Mouse (Mus musculus): ENCODE data around the gene Ints13.
"Not testable (repeated sequence)": the region's sequence is repeated elsewhere in the genome, so short reads cannot be mapped to it uniquely, and the experiment has no call there.

The Ints13 gene

GRCm38 (mm10) chr6:146577310-146578109, at the start of gene Ints13:
Gene Ints13 (minus strand): TSS chr6:146577835.
- peak; percentile 99 for DNase-seq (ENCODE audit: low read depth)

DNA sequence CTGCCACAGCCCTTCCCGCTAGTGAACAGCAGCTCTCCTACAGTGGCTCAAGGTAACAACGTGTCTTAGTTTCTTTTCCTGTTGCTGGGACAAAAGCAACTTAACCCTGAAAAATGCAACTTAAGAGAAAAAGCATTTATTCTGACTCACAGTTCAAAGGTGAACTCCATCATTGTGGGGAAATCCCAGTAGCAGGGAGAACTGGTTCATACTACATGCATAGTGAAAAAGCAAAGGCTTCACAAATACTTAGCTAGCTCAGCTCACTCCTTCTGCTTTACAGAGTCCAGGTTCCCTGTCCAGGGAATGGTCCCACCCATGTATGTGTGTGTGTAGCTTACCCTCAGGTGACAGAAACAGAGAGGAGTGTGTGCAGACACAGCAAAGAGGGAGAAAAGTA, 39.0 kb upstream of the Ints13 start:
- DNase-seq (ENCODE audit: low read depth) = peak; percentile 36

DNA sequence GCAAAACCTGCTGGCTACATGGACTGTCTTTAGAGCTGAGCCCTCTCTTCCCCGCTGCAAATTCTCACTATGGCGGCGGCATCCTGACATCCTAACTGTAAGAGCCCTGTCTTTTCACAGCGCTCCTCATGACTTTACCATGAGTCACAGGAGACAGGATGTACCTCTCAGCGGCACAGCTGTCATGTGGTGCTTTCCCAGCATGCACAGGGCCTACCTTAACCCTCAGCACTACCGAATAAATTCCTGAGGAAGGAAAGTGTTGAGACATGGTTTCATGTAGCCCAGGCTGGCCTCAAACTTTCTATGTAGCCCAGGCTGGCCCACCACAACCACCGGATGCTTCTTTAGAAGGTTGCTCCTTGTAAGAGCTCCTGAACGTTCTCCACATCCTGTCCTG, 38.3 kb upstream of the Ints13 start:
- no peak for DNase-seq (ENCODE audit: low read depth)

DNA sequence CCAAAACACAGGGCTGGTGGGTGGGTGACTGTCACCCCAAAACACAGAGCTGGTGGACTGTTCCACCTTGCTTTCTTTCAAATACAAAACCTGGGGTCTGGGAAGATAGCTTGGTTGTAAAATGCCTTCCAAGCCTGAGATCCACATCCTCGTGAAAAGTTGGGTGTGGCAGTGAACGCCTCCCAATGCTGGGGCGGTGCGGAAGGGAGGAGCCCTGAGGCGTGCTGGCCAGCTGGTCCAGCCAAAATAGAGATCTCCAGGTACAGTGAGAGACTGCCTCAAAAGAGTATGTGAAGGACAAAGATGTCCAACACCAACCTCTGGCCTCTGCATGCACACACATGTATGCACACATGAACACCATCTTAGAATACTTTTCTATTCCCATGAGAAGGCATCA, 36.9 kb upstream of the Ints13 start:
- no peak for DNase-seq (ENCODE audit: low read depth)

DNA sequence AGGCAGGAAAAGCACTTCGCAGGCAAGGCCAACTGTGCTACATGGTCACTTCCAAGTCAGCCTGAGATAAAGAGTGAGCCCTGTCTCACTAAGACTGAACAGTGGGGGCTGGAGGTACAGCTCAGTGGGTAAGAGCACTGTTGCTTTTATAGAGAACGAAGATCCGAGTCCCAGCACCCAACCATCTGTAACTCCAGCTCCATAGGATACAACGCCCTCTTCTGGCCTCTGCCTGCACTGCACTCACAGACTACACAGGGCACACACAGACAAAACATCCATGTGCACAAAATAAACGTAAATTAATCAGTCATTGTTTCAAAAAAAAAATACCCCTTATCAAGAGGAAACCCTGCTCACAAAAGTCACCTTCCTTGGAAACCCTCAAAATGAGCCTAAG, 36.3 kb upstream of the Ints13 start:
- DNase-seq (ENCODE audit: low read depth) = no peak

DNA sequence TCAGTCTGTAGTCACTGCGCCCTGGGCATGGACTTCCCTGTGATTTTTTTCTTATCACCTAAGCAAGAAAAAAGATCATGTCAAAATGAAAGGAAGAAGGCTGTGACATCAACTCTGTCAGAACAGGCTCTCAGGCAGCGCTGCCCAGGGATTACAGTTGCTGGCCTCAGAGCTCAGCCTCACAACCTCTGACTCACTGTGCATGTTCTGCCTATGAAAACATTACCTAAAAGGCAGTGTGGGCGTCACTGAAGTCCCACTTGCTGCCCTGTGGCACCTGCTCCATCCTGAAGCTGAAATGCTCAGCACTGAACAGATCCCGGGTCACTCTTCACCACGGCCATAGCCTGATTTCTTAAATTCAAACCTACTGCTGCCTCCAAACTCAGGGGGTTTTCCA, 35.1 kb upstream of the Ints13 start:
- DNase-seq (ENCODE audit: low read depth) = no peak

DNA sequence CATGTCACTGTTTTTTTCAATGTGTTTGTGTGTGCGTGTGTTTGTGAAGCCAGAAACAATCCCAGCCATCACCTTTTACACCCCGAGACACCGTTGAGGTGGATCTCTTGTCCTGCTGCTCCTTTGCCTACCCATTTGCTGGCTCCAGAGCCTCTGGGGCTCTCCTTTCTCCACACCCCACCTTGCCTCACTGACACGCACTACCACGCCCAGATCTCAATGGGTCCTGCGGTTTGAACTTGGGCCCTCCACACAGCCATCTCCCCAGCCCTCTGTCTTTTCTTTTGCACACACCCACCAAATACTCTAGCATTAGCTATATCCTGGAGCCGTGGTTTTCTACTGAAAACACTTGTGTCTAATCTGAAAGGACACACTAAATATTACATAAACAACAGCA, 34.3 kb upstream of the Ints13 start:
- no peak for DNase-seq (ENCODE audit: low read depth)

- no peak for DNase-seq (ENCODE audit: low read depth)
Measured at GRCm38 (mm10) chr6:146611385-146611784, 33.8 kb upstream of the Ints13 start.

DNA sequence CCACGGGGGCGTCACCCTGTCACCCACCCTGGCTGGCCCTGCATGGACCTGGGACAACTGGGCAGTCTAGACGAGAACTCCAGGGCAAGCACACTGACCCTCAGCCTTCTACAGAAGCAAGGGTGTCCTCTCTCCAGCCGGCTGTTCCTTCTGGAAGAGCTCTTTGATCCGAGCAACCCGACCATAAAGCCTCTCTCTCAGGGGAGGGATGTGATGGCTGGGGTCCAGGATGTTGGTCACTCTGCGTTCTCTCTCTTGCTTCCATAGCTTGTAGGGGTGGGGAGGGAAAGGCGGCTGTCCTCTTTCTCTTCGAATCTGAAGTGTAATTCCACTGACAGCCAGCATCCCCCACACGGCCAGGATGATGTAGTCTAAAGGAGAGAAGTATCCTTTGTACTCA, 26.0 kb upstream of the Ints13 start:
- DNase-seq (ENCODE audit: low read depth) = no peak

DNA sequence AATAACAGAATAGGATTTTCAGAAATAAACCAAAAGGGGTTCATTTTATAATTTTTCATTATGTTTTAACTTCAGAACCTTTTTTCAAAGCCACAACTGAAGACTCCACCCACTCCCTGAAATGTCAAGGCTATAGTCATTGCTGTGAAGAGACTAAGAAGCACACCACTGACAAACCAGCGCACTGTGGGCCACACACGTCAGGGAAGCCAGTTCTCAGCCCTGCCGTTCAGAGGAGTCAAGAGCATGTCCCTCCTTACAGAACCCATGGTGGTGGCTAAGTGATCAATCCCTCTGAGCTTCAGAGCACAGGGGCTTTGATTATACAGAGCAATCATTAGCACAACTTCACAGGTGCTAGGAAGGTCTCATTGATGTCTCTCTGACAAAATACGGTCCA, 25.0 kb upstream of the Ints13 start:
- DNase-seq (ENCODE audit: low read depth) = no peak

- DNase-seq (ENCODE audit: low read depth) = no peak
Measured at GRCm38 (mm10) chr6:146585134-146585533, 7.5 kb upstream of the Ints13 start.

- no peak for DNase-seq (ENCODE audit: low read depth)
Measured at GRCm38 (mm10) chr6:146583366-146584046, 5.9 kb upstream of the Ints13 start.

DNA sequence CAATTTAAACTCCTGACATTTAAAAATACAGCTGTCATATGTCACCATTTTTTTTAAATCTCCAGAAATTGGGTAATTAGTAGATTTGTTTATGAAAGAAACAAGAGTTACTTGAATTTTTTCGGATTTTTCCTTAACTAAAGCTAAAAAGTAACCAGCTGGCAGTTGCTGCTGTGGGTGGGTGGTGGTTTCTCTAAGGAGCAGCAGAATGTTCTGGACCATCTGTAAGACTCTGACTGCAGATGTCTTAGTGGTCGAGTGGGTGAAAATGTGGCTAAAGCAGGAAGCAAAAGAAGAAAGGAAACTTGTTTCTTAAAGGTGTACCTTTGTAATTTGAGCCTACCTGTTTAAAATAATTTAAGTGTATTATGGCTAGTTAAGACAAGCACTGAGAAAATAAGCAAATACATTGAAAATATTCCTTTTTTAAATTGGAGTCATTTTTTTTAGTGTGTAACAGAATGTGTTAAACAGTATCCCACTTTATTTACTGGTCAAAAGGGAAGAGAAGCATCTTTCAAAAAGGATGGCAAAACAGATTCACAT, 2.8 kb upstream of the Ints13 start:
- DNase-seq (ENCODE audit: low read depth) = peak; percentile 51

- DNase-seq (ENCODE audit: low read depth) = peak; percentile 74
Measured at GRCm38 (mm10) chr6:146578586-146578985, 951 bp upstream of the Ints13 start.

DNA sequence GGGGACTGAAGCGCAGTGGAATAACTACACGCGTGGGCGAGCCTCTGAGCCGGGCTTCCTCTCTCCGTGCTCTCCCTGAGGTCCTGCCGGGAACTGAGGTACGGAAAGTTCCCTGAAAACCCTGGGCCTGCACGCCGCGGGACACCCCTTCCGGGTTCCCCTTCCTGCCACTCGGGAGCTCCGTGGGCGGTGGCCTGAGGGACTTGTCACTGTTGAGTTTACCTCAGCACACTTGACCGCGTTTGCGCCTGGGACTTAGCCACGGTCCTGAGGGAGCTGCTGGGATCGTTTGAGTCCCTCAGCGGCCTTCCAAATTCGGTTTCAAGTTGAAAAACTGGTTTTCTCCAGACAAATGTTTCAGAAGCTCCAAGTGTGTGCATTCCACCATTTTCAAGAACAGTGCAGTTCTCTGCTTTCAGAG, 486 bp upstream of the Ints13 start:
- DNase-seq (ENCODE audit: low read depth) = peak; percentile 82

- DNase-seq (ENCODE audit: low read depth) = no peak
Measured at GRCm38 (mm10) chr6:146576903-146577302, 732 bp downstream of the Ints13 start, which contains the start of gene Fgfr1op2. Gene Fgfr1op2 (plus strand): TSS chr6:146577203.

- DNase-seq (ENCODE audit: low read depth) = no peak
Measured at GRCm38 (mm10) chr6:146572073-146572472, 5.6 kb downstream of the Ints13 start.

GRCm38 (mm10) chr6:146562461-146562860, 15.2 kb downstream of the Ints13 start:
- DNase-seq (ENCODE audit: low read depth) = not testable (repeated sequence)

DNA sequence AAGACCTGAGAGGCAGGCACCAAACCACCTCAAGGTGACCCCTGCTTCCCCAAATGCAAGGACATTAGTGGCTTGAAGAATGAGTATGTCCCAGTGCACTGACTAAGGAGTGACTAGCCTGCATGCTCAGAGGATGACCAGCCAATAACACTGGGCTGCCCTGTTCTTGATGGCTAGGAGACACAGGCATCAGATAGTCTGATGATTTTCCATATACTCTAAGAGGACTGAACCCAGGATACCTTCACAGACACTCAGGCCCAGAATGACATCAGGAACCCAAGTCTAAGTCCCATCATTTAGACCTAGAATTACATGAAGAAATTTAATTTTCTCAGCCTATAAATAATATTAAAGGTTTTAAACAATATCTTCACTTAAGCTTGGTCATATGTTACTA, 26.3 kb downstream of the Ints13 start:
- no peak for DNase-seq (ENCODE audit: low read depth)

DNA sequence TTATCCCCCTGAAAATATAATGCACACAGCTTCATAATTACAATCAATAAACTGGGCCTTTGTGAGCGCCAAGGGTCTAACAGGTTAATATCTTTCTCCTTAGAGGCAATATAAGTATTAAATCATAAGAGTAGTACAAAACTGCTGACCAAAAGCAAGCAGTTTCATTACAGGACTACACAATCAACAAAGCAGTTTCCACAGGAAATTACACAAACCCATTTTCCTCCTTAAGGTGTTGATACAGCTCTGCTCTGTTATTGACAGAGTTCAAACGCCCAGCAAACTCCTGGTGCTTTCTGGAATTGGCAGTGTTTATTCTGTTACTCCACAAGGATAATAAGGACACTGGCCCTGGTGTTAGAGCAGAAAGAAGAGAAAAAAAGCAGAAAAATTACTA, 27.2 kb downstream of the Ints13 start:
- DNase-seq (ENCODE audit: low read depth) = peak; percentile 21

DNA sequence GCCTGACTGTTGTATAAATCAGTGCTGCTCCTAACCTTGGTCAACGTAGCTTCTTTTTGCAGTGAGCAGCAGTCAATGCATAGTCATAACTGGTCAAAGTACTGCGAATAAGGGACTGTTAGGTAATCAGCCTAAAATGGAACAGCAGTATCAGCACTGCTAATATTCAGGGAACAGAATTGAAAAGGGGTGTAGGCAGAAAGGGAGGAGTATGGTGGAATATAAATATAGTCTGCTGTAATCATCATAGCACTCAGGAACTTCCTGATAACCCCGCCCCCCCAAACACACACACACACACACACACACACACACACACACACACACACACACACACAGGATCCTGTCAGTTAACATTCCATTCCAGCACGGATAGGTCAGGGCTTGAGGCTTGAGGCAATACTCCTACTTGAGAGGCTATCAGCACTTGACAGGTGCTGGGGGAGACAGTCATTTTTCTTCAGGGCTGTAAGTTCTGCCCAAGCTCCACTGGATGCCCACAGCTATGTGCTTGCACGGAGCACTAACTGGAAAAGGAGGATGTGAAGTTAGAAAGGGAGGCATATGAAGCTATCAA, 32.3 kb downstream of the Ints13 start:
- no peak for DNase-seq (ENCODE audit: low read depth)

DNA sequence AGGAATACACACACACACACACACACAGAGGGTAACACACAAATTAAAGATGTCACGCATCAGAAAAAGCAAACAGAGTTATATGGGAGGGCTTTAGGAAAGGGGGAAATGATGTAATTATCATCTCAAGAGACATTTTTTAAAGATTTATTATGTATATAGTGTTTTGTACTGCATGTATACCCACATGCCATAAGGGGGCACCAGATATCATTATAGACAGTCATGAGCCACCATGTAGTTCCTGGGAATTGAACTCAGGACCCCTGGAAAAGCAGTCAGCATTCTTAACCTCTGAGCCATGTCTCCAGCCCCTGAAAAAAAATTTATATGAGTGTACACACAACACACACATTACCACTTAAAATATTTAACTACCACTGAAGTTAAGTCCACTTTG, 33.0 kb downstream of the Ints13 start:
- peak; percentile 35 for DNase-seq (ENCODE audit: low read depth)

DNA sequence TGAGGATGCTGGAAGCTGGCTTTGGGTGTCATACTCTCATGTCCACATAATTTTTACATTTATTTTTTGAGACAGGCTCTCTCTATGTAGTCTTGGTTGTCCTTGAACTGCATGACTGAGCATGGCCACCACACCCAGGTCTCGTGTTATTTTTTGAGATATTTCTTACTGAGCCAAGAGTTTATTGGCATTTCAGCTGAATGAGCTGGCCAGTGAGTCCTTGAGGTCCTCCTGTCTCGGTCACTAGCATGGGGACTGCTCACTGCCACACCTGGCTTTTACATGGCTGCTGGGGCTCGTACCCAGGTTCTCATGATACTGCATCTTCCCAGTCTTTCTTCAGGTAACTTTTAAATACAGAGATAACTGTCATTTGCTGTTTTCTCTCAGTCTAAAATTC, 37.2 kb downstream of the Ints13 start:
- no peak for DNase-seq (ENCODE audit: low read depth)
